Mouse (Mus musculus): ENCODE data around the gene Afg1l. TPM values are rescaled to one million over a fixed set of nuclear protein-coding genes. Genes with fewer than 3 reads are reported as not detected.

Gene Afg1l
- polyA plus RNA-seq, 1 experiment from 2014 or later = 6.2 TPM

DNA sequence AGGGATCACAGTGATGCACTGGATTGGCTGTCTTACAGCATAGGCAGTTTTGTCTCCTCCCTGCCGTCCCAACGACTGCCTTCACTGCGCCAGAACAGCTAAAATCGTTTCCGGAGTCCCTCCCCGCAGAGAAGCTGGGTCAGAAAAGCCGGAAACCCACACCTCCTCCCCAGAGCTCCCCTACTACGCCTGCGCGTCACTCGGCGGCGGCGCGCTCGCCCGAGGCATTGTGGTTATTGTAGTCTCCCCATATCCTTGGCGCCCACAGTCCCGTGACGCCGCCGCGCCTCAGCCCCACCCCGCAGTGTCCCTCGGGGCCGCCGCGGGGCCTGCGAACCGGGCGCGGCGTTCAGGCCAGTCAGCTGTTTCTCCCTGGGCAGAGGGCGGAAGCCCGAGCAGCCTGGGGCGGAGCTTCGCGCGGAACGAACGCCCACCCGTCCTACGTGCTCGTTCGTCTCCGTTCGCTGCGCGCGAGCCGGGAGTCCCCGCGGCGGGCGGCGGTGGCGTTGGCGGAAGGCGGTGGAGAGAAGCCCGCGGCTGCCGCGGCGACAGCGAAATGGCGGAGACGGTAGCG, 23.5 kb upstream of the Afg1l start, which contains the start of gene Snx3:
Snx3 (plus strand) TSS at position 256 of the 574 bp plus-strand sequence.
- peak within 1 kb of the TSS; percentile 97 for H3K27ac ChIP-seq (replicated peaks)
- H3K36me3 ChIP-seq = 0 out of 2 replicates have a peak, but pooled peaks cover under 1% of the 10 kb centered on the region
- H3K4me2 ChIP-seq (replicated peaks) = peak within 1 kb of the TSS; percentile 78
- WGBS = under 1% methylated on average over 55 of the region's 68 CpGs
- no peaks in the 10 kb centered on the region for H3K9me3 ChIP-seq
- ATAC-seq (replicated peaks) = peak; percentile 97
- no peaks in the 10 kb centered on the region for H3K27me3 ChIP-seq
- peak within 1 kb of the TSS; percentile 74 for H3K9ac ChIP-seq (replicated peaks)
- peak within 1 kb of the TSS; percentile 56 for H3K4me3 ChIP-seq
- H3K4me1 ChIP-seq = peaks cover 25% of the 10 kb centered on the region

DNA sequence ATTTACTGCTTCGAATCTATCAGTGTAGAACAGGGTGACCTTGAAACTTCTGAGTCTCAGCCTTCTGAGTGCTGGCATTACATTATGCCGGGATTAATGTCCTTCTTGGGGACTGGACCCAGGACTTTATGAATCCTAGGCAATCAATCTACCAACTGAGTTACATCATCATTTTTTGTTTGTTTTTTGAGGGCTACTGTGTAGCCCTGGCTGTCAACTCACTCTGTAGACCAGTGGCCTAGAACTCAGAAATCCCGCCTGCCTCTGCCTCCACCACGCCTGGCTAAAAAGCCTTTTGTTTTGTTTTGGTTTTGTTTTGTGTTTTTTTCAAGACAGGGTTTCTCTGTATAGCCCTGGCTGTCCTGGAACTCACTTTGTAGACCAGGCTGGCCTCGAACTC, 22.8 kb upstream of the Afg1l start:
- Histone ChIP-seq H3K4me2 (replicated peaks) (peak overlapping the region; percentile 78), H3K9me3 (no peaks in the 10 kb centered on the region), H3K36me3 (no peaks in the 10 kb centered on the region), H3K27ac (replicated peaks) (peak overlapping the region; percentile 97), H3K27me3 (no peaks in the 10 kb centered on the region), H3K4me3 (peak overlapping the region; percentile 56), H3K9ac (replicated peaks) (no peak overlapping the region), H3K4me1 (peaks cover 25% of the 10 kb centered on the region)
- 83% methylated on average over 5 of the region's 5 CpGs for WGBS
- 0 out of 2 replicates have a peak, but pooled peaks have one; percentile 1 for ATAC-seq (replicated peaks)

DNA sequence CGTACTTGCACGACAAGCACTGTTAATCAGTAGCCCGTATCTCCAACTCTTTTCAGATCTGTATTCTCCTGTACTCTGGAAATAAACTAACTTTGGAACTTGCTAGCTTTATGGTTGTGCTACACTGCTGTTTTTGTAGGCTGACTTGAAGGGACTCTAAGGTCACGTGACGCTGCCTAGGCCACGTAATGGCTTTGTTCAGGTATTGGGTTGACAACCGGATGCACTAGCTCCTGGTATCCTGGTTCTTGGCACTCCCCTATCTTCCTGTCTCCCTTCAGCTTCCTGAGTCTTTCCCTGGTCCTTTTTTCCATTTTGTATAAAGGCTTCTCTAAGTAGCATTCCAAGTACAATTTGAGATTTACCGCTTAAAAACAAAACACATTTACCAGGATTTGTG, 22.2 kb upstream of the Afg1l start:
- Histone ChIP-seq H3K4me1 (peaks cover 23% of the 10 kb centered on the region), H3K27me3 (no peaks in the 10 kb centered on the region), H3K36me3 (no peaks in the 10 kb centered on the region), H3K9ac (replicated peaks) (no peak overlapping the region), H3K4me2 (replicated peaks) (no peak overlapping the region), H3K9me3 (no peaks in the 10 kb centered on the region), H3K27ac (replicated peaks) (no peak overlapping the region), H3K4me3 (no peak overlapping the region)
- no peak for ATAC-seq (replicated peaks)
- WGBS = 96% methylated on average over 8 of the region's 8 CpGs

DNA sequence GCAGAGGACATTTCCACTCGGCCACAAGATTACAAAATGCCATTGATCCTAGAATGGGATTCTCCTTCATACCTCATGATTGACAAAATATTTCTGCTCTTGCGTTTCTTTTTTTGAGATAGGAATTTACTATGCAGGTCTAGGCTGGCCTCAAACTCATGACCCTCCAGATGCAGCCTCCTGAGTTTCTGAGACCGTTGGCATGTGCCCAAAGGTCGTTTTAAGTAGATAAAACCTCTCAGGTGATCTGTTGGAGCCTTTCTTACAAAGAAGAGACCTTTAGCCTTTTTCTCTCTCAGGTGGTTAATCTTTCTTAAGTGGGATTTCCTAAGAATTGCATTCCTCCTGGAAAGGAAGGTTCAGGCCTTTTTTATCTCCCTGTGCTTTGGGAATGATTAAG, 14.6 kb upstream of the Afg1l start:
- no peaks in the 10 kb centered on the region for H3K9me3 ChIP-seq
- no peaks in the 10 kb centered on the region for H3K4me1 ChIP-seq
- H3K4me2 ChIP-seq (replicated peaks) = no peak overlapping the region
- WGBS = 57% methylated on average over 4 of the region's 4 CpGs
- no peak for ATAC-seq (replicated peaks)
- H3K36me3 ChIP-seq = no peaks in the 10 kb centered on the region
- no peak overlapping the region for H3K9ac ChIP-seq (replicated peaks)
- no peak overlapping the region for H3K27ac ChIP-seq (replicated peaks)
- H3K27me3 ChIP-seq = no peaks in the 10 kb centered on the region
- no peak overlapping the region for H3K4me3 ChIP-seq

DNA sequence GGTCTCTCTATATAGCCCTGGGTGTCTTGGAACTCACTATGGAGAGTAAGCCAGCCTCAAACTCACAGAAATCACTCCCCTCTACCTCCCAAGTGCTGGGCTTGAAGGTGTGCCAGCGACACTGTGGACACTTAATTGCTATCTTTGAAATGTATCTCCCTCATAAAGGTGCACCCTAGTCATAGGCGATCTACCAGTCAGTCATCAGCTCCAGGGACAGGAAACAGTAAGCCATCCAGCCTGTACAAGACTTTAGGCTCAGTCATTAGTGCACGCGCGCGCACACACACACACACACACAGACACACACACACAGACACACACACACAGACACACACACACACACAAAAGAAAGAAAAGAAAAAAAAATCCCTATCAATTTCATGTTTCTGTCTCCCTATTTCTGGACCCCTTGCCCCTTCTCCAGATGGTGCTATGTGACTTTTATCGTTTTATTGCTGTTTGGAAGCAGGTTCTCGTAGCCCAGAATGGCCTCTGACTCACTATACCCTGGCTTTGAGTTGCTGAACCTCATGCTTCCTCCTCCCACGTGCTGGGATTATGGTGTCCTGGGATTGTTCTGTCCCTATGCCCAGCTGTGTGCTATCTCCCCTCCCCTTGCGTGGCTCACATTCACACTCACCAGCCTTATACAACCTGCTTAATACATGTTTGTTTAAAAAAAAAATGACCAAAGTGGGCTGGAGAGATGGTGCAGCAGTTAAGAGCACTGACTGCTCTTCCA, 13.8 kb upstream of the Afg1l start:
- no peak for ATAC-seq (replicated peaks)

DNA sequence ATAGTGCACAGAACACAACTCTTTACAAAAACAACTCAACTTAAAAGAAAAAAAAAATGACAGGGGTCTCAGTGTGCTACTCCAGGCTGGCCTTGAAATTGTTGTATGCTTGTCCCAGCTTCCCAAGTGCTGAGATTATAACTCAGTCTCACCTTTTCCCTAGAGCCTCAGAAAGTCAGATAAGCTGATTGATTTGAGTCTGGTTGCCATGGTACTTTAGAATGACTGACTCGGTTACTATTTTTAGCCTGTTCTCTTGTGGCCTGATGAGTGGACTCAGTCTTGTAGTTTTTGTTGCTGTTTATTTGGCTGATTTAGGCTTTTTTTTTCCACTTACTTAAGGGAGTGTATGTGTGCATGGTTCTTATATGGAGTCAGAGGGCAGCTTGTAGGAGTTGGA, 12.8 kb upstream of the Afg1l start:
- H3K36me3 ChIP-seq = no peaks in the 10 kb centered on the region
- 55% methylated on average over 1 of the region's 1 CpGs for WGBS
- no peaks in the 10 kb centered on the region for H3K4me1 ChIP-seq
- H3K9me3 ChIP-seq = no peaks in the 10 kb centered on the region
- no peak overlapping the region for H3K4me3 ChIP-seq
- no peak overlapping the region for H3K9ac ChIP-seq (replicated peaks)
- H3K27ac ChIP-seq (replicated peaks) = no peak overlapping the region
- H3K27me3 ChIP-seq = no peaks in the 10 kb centered on the region
- no peak overlapping the region for H3K4me2 ChIP-seq (replicated peaks)
- ATAC-seq (replicated peaks) = no peak

More for the DNA sequence above, 13.8 kb upstream of the Afg1l start:
- no peak overlapping the region for H3K4me3 ChIP-seq
- no peak overlapping the region for H3K4me2 ChIP-seq (replicated peaks)
- no peaks in the 10 kb centered on the region for H3K27me3 ChIP-seq
- no peaks in the 10 kb centered on the region for H3K4me1 ChIP-seq
- no peaks in the 10 kb centered on the region for H3K9me3 ChIP-seq
- 89% methylated on average over 10 of the region's 10 CpGs for WGBS
- H3K9ac ChIP-seq (replicated peaks) = no peak overlapping the region
- H3K27ac ChIP-seq (replicated peaks) = no peak overlapping the region
- H3K36me3 ChIP-seq = no peaks in the 10 kb centered on the region

DNA sequence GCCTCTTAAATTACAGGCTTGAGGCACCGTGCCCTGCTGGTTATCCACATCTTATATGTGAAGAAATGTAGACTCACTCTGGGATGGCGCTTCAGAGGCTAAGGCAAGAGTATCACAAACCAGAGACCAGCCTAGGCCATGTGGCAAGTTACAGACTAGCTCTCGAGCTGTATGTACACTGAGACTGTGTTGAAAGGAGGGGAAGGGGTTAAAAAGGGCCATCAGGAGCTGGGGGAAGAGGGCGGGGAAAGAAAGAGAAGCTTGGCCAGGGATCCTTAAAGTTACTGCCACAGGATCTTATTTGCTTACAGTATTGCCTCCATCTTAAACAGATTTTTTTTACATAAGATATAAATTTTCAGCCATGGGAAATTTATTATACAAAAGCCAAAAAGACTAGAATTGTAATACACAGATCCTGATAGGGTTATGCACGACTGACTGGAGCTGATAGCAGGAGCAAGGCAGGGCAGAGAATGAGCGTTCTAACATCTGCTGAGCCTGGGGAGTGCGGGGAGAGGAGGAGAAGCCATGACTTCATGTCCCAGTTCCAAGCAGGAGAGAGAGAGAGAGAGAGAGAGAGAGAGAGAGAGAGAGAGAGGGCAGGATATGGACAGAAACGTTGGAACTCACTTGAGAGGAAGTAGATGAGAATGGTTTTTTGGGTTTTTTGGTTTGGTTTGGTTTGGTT, 10.4 kb upstream of the Afg1l start:
- 42% methylated on average over 8 of the region's 8 CpGs for WGBS
- no peaks in the 10 kb centered on the region for H3K9me3 ChIP-seq
- H3K4me2 ChIP-seq (replicated peaks) = no peak overlapping the region
- no peaks in the 10 kb centered on the region for H3K36me3 ChIP-seq
- no peaks in the 10 kb centered on the region for H3K4me1 ChIP-seq
- H3K27ac ChIP-seq (replicated peaks) = no peak overlapping the region
- no peak overlapping the region for H3K9ac ChIP-seq (replicated peaks)
- no peak for ATAC-seq (replicated peaks)
- H3K27me3 ChIP-seq = no peaks in the 10 kb centered on the region
- no peak overlapping the region for H3K4me3 ChIP-seq

DNA sequence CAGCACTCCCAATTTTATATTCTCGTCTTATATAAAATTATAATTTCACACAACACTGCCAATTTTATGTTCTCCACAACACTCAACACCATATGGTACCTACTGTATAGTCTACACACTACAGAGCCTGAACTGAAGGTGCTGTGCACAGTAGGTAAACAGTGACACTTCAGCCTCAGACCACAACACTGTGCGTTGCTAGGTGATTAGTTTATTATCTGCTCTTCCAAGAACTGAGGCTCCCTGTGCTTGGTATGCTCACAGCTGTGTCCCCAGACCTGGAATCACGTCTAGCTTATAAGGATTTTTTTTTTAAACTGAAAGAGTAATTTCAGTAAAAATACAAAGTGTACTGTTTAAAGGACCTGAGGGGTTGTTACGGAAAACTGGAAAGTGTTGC, 2.4 kb upstream of the Afg1l start:
- no peak for ATAC-seq (replicated peaks)

DNA sequence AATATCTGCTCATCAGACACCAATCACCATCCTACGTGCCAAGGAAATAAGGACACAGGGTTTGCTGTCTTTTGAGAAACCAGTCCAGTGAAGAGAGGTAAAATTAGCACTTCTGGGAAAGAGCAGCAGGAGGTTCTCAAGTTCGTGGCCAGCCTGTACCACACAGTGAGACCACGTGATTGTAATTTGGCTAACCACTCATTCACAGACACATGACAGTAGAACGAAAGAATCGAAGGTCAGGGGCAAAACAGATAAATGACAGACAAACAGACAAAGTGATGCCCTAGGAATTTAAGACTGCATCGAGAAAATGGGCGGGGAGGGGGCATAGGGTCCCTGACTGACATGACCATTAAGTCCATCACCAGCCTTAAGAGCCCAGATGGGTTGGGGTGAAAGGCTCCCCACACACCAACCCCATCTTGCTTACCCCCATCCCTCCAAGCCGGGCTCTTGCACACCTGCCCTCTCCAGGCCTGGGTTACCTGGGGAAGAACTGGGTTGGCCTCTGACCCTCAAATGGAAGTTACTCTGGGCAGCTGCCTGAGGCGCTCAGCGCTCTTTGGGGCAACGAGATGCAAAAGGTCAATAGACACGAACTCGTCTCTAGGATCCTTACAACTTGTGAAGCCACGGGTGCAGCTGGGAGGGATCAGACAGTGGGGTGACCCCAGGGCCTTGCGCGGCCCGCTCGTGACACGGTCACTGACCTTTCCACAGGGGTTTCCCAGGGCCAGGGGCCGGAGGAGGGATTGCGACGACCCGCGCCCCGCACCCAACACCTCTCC, 620 bp downstream of the Afg1l start:
- Histone ChIP-seq H3K9ac (replicated peaks) (peak overlapping the region; percentile 84), H3K4me2 (replicated peaks) (peak overlapping the region; percentile 72), H3K36me3 (no peaks in the 10 kb centered on the region), H3K4me1 (peaks cover 11% of the 10 kb centered on the region), H3K27ac (replicated peaks) (peak overlapping the region; percentile 91), H3K4me3 (peak overlapping the region; percentile 82), H3K27me3 (no peaks in the 10 kb centered on the region), H3K9me3 (no peaks in the 10 kb centered on the region)
- WGBS = 12% methylated on average over 25 of the region's 25 CpGs
- peak; percentile 42 for ATAC-seq (replicated peaks)

More for the DNA sequence above, 2.4 kb upstream of the Afg1l start:
- WGBS = 79% methylated on average over 4 of the region's 4 CpGs
- Histone ChIP-seq H3K4me3 (no peak overlapping the region), H3K4me1 (peaks cover 11% of the 10 kb centered on the region), H3K36me3 (no peaks in the 10 kb centered on the region), H3K27me3 (no peaks in the 10 kb centered on the region), H3K4me2 (replicated peaks) (no peak overlapping the region), H3K9me3 (no peaks in the 10 kb centered on the region), H3K9ac (replicated peaks) (no peak overlapping the region), H3K27ac (replicated peaks) (no peak overlapping the region)

DNA sequence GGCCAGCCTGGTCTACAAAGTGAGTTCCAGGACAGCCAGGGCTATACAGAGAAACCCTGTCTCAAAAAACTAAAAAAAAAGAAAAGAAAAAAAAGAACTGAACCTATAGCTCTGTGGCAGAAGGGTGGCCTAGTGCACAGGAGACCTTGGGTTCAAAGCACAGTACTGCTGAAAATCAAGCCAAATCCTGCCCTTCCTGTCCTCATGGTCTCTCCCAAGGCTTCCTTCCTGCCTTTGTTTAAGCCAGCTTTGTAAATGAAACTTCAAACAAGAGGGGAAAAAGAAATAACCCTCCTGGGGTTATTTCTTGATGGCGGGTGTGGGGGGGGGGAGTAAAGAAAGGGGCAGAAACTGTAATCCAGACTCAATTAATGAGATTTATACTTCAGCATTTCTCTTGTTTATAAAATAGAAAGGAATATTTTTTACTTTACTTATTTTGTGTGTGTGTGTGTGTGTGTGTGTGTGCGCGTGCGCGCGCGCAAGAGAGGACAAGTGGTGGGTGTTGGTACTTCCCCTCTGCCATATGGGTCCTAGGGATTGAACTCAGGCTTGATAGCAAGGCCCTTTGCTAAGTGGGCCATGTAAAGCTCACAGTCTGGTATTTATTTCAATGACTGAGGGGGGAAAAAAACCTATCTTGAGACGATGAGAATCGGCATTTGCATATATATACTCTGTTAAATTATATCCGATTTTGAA, 1.4 kb downstream of the Afg1l start:
- H3K36me3 ChIP-seq = no peaks in the 10 kb centered on the region
- WGBS = 94% methylated on average over 10 of the region's 10 CpGs
- no peaks in the 10 kb centered on the region for H3K9me3 ChIP-seq
- no peak for ATAC-seq (replicated peaks)
- H3K27me3 ChIP-seq = no peaks in the 10 kb centered on the region
- H3K4me3 ChIP-seq = no peak overlapping the region
- H3K27ac ChIP-seq (replicated peaks) = no peak overlapping the region
- H3K4me1 ChIP-seq = peaks cover 11% of the 10 kb centered on the region
- no peak overlapping the region for H3K4me2 ChIP-seq (replicated peaks)
- H3K9ac ChIP-seq (replicated peaks) = no peak overlapping the region; the same call in 1 of the 2 replicates

DNA sequence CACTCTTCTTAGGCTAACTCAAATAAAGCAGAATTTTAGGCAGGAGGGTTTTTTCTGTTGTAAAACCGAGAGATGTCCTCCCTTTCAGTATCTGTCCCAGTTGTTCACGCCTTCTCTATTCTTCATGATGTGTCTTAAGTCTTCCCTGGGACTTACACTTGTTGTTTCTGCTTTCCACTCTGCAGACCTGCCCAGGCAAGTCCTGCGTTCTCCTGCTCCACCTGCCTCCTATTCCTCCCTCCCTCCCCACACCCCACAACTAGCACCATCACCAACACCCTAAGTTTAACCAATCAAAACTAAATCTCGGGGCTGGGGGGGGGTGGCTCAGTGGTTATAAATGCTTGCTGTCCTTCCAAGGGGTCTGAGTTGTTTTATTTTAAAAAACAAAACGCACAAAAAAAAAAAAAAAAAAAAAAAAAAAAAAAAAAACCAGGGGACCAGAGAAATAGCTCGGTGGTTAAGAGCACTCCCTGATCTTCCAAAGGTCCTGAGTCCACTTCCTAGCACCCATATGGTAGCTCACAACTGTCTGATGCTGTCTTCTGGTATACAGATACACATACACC, 3.3 kb downstream of the Afg1l start:
- Histone ChIP-seq H3K4me3 (no peak overlapping the region), H3K36me3 (no peaks in the 10 kb centered on the region), H3K27me3 (no peaks in the 10 kb centered on the region), H3K4me2 (replicated peaks) (no peak overlapping the region), H3K27ac (replicated peaks) (no peak overlapping the region), H3K9ac (replicated peaks) (no peak overlapping the region), H3K9me3 (no peaks in the 10 kb centered on the region), H3K4me1 (peaks cover 11% of the 10 kb centered on the region)
- WGBS = 86% methylated on average over 6 of the region's 6 CpGs
- no peak for ATAC-seq (replicated peaks)
